Mouse (Mus musculus): ENCODE measurements at regions not wholly inside any gene's neighbourhood (a gene's known extent, or its start where the extent isn't known, plus 50 kb on each side); places are given as distances from the start of the nearest gene placed in this dataset.
A peak's percentile ranks its signal among the peaks of the same experiment; 100 is the strongest.

DNA sequence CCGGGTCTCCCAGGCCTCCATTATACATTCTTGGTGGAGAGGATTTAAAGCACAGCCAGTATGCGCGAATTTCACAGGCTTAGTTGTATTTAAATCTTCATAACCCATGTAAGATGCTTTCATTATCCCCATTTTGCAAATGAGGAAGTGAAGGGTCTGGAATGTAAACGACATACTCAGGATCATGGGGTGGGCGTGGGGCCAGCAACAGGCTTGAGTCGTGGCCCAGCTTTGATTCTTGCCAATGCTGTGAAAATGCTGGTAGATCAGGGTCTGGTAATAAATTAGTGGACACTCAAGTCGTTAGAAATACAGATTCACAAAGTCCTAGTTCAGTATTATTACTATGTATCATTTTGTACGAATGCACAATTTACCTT, 367.2 kb upstream of the Smim15 start:
- Histone ChIP-seq H3K36me3 (ENCODE audit: control insufficient read depth, insufficient read depth, low read length) (no peaks in the 10 kb centered on the region), H3K4me2 (replicated peaks; ENCODE audit: low read depth, low read length) (no peak overlapping the region), H3K27ac (ENCODE audit: low read depth, low read length) (peak overlapping the region; percentile 87), H3K9ac (ENCODE audit: low read depth, low read length) (no peak overlapping the region), H3K4me3 (ENCODE audit: low read length) (no peak overlapping the region), H3K9me3 (ENCODE audit: control insufficient read depth, low read length) (no peaks in the 10 kb centered on the region), H3K4me1 (ENCODE audit: control insufficient read depth, insufficient read depth, low read length) (peaks cover 6% of the 10 kb centered on the region), H3K27me3 (ENCODE audit: control insufficient read depth, insufficient read depth, low read length) (no peaks in the 10 kb centered on the region)
- ATAC-seq (ENCODE audit: low FRiP score, low TSS enrichment) = peak; percentile 5; the same call in 1 of the 2 replicates
- 61% methylated on average over 8 of the region's 8 CpGs for WGBS

DNA sequence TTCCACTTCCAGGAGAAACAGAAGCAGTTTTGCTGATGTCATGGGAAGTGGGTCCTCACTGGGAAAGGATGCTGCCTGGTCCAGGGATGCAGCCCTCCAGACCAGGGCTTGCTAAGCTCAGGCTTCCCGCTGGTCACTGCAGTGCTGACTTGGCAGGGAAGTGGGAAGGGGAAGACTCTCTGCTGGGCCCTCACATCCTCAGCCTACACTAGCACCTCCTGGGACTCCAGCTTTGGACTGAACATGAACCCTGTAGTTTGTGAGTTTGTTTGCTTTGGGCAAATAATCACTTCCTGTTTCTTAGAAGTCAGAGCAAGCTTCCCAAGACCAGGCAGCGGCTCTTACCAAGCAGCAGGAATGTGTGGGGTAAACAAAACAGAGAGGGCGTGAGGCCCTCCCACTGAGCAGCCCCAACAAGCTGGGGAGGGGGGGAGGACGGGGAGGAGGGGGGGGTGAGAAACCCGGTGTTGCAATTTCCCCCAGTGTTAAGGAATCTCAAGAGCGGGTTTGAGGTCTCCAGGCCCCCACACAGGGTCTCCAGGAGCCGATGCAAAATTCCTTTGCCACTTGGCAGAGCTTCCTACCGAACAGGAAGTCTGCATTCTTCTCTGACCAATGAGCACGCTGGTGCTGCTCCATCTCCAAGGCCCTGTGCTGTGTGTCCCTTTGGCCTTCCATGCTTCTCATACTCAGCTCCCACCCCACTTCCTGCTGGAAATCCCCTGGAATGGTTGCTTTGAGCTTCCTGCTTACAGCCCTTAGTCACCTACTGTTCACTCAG, 367.7 kb upstream of the Smim15 start:
- 14% methylated on average over 9 of the region's 9 CpGs for WGBS
- H3K4me1 ChIP-seq (ENCODE audit: control insufficient read depth, insufficient read depth, low read length) = peaks cover 6% of the 10 kb centered on the region
- no peak overlapping the region for H3K4me2 ChIP-seq (replicated peaks; ENCODE audit: low read depth, low read length)
- H3K4me3 ChIP-seq (ENCODE audit: low read length) = no peak overlapping the region
- ATAC-seq (ENCODE audit: low FRiP score, low TSS enrichment) = peak; percentile 85
- H3K27me3 ChIP-seq (ENCODE audit: control insufficient read depth, insufficient read depth, low read length) = no peaks in the 10 kb centered on the region
- H3K9me3 ChIP-seq (ENCODE audit: control insufficient read depth, low read length) = no peaks in the 10 kb centered on the region
- H3K27ac ChIP-seq (ENCODE audit: low read depth, low read length) = peak overlapping the region; percentile 87
- no peak overlapping the region for H3K9ac ChIP-seq (ENCODE audit: low read depth, low read length)
- H3K36me3 ChIP-seq (ENCODE audit: control insufficient read depth, insufficient read depth, low read length) = no peaks in the 10 kb centered on the region

DNA sequence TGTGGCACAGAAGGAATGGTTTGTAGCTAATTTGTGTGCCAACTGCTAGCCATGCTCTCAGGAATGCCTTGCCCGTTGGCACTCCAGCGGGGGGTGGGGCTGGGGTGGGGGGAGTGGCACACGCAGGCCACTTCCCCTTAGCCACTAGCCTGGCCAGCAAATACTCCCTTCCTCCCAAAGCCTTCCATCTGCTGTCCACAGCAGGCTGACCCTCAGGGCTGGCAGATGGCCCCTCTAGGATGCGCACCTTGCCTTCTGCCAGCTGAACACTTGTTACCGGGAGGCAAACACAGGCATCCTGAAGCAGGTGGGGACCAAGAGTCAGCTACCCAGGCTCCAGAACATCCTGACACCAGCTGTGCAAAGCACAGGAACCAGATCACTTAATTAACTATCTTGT, 372.1 kb upstream of the Smim15 start:
- Histone ChIP-seq H3K9me3 (ENCODE audit: control insufficient read depth, low read length) (no peaks in the 10 kb centered on the region), H3K9ac (ENCODE audit: low read depth, low read length) (no peak overlapping the region), H3K27me3 (ENCODE audit: control insufficient read depth, insufficient read depth, low read length) (no peaks in the 10 kb centered on the region), H3K4me1 (ENCODE audit: control insufficient read depth, insufficient read depth, low read length) (peaks cover 6% of the 10 kb centered on the region), H3K27ac (ENCODE audit: low read depth, low read length) (no peak overlapping the region), H3K36me3 (ENCODE audit: control insufficient read depth, insufficient read depth, low read length) (no peaks in the 10 kb centered on the region), H3K4me2 (replicated peaks; ENCODE audit: low read depth, low read length) (no peak overlapping the region), H3K4me3 (ENCODE audit: low read length) (no peak overlapping the region)
- WGBS = 78% methylated on average over 5 of the region's 5 CpGs
- no peak for ATAC-seq (ENCODE audit: low FRiP score, low TSS enrichment)

DNA sequence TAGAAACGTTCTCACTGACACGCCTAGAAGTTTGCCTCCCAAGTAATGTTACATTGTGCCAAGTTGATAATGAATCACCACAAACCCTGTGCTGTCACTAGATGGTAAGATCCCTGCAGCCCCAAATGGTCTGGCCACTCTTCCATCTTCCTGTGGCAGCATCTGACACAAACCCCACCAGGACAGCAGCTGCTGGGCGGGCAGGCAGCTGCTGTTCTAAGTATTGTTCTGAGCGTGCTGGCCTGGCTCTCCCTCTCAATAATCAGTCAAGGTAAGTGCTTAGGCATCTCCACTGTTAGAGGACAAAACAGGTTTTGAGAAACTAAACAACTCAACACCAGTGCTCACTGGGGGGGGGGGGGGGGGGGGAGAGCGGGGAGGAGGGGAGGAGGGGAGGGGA, 375.7 kb upstream of the Smim15 start:
- H3K27me3 ChIP-seq (ENCODE audit: control insufficient read depth, insufficient read depth, low read length) = no peaks in the 10 kb centered on the region
- H3K4me1 ChIP-seq (ENCODE audit: control insufficient read depth, insufficient read depth, low read length) = peaks cover 14% of the 10 kb centered on the region; the same call in 1 of the 2 replicates
- no peak overlapping the region for H3K4me3 ChIP-seq (ENCODE audit: low read length)
- H3K9me3 ChIP-seq (ENCODE audit: control insufficient read depth, low read length) = no peaks in the 10 kb centered on the region
- H3K36me3 ChIP-seq (ENCODE audit: control insufficient read depth, insufficient read depth, low read length) = no peaks in the 10 kb centered on the region
- WGBS = 68% methylated on average over 4 of the region's 5 CpGs
- no peak overlapping the region for H3K9ac ChIP-seq (ENCODE audit: low read depth, low read length)
- no peak overlapping the region for H3K27ac ChIP-seq (ENCODE audit: low read depth, low read length)
- no peak overlapping the region for H3K4me2 ChIP-seq (replicated peaks; ENCODE audit: low read depth, low read length)
- no peak for ATAC-seq (ENCODE audit: low FRiP score, low TSS enrichment)

DNA sequence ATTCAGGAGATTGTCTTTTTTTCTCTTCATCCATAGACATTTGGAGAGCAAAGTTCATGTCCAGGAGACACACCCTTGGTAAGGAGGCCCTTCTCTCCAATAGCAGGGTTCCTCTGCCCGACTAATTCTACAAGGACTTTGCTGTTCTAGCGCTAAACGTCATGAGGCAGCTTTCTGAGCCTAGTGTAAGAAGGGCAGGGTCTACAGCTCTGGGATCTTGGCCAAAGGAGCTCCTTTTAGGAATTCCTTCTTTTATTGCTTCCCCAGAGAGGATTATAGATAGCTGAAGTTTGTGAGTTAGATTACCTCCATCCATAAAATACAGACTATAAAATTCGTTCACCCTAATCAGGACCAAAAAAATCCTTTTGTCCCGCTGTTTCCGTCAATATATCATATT, 378.5 kb upstream of the Smim15 start:
- H3K27me3 ChIP-seq (ENCODE audit: control insufficient read depth, insufficient read depth, low read length) = no peaks in the 10 kb centered on the region
- ATAC-seq (ENCODE audit: low FRiP score, low TSS enrichment) = no peak
- no peaks in the 10 kb centered on the region for H3K36me3 ChIP-seq (ENCODE audit: control insufficient read depth, insufficient read depth, low read length)
- H3K4me2 ChIP-seq (replicated peaks; ENCODE audit: low read depth, low read length) = no peak overlapping the region
- no peaks in the 10 kb centered on the region for H3K9me3 ChIP-seq (ENCODE audit: control insufficient read depth, low read length)
- H3K4me1 ChIP-seq (ENCODE audit: control insufficient read depth, insufficient read depth, low read length) = peaks cover 14% of the 10 kb centered on the region; the same call in 1 of the 2 replicates
- 57% methylated on average over 6 of the region's 6 CpGs for WGBS
- H3K4me3 ChIP-seq (ENCODE audit: low read length) = no peak overlapping the region
- H3K27ac ChIP-seq (ENCODE audit: low read depth, low read length) = no peak overlapping the region
- H3K9ac ChIP-seq (ENCODE audit: low read depth, low read length) = no peak overlapping the region

DNA sequence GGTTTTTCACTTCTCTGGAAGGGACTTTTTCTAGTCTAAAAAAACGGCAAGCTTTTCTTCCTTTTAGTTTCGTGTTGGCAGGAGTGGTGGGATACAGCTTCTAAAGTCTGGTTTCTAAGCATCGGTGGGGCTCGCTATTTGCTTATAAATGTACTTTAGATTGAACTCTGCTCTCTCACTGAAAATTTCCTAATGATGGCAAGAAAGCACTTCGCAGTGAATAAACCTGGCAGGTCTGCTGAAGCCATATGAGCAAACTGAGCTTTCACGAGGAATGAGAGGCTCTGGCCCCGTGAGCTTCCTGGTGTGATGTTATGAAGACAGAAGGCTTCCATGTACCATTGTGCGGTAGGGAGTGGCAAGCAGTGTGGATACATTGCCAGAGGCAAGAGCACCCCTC, 380.0 kb upstream of the Smim15 start:
- no peaks in the 10 kb centered on the region for H3K27me3 ChIP-seq (ENCODE audit: control insufficient read depth, insufficient read depth, low read length)
- H3K9me3 ChIP-seq (ENCODE audit: control insufficient read depth, low read length) = no peaks in the 10 kb centered on the region
- no peak overlapping the region for H3K4me3 ChIP-seq (ENCODE audit: low read length)
- no peak overlapping the region for H3K27ac ChIP-seq (ENCODE audit: low read depth, low read length)
- ATAC-seq (ENCODE audit: low FRiP score, low TSS enrichment) = no peak
- WGBS = 57% methylated on average over 8 of the region's 8 CpGs
- peaks cover 14% of the 10 kb centered on the region; the same call in 1 of the 2 replicates for H3K4me1 ChIP-seq (ENCODE audit: control insufficient read depth, insufficient read depth, low read length)
- H3K36me3 ChIP-seq (ENCODE audit: control insufficient read depth, insufficient read depth, low read length) = no peaks in the 10 kb centered on the region
- H3K4me2 ChIP-seq (replicated peaks; ENCODE audit: low read depth, low read length) = no peak overlapping the region
- H3K9ac ChIP-seq (ENCODE audit: low read depth, low read length) = no peak overlapping the region

DNA sequence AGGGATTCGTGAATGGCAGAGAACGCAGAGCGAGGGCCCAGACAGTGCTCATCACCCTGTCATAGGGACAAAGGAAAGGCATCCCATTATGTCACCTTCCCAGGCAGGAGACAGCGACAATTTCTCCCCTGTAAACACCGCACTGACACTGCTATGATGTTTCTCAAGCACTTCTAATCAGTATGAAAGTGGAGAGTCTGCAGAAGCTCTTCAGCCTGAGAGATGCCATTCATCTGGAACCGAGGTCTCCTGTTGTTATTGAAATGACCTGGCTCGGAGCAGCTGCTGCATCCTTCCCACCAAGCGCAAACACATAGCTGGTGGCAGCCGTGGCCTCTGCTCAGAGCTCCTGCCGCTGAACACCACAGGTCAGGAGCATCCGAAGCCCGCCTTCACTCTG, 380.5 kb upstream of the Smim15 start:
- Histone ChIP-seq H3K27me3 (ENCODE audit: control insufficient read depth, insufficient read depth, low read length) (no peaks in the 10 kb centered on the region), H3K4me3 (ENCODE audit: low read length) (no peak overlapping the region), H3K36me3 (ENCODE audit: control insufficient read depth, insufficient read depth, low read length) (no peaks in the 10 kb centered on the region), H3K9ac (ENCODE audit: low read depth, low read length) (no peak overlapping the region), H3K4me2 (replicated peaks; ENCODE audit: low read depth, low read length) (no peak overlapping the region), H3K4me1 (ENCODE audit: control insufficient read depth, insufficient read depth, low read length) (peaks cover 17% of the 10 kb centered on the region; the same call in 1 of the 2 replicates), H3K9me3 (ENCODE audit: control insufficient read depth, low read length) (no peaks in the 10 kb centered on the region), H3K27ac (ENCODE audit: low read depth, low read length) (no peak overlapping the region)
- ATAC-seq (ENCODE audit: low FRiP score, low TSS enrichment) = no peak
- 26% methylated on average over 12 of the region's 12 CpGs for WGBS

DNA sequence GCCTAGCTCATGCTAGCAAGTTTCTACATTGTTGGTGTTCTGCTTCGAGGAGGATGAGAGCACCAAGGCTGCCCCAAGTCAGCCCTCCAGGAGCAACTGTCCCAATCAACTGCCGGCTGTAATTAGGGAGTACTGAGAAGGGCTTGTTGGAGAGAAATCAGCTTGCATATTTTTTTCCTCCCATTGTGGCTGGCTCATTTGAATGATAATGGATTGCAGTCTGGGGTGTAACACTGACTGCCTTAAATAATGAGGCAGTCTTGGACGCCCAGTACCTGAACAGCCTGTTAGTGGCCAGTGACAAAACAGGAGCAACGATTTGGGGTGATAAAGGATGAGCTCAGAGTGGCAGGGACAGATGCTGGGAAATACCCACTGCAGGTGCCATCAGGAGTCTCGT, 382.8 kb upstream of the Smim15 start:
- no peak overlapping the region for H3K4me3 ChIP-seq (ENCODE audit: low read length)
- no peaks in the 10 kb centered on the region for H3K9me3 ChIP-seq (ENCODE audit: control insufficient read depth, low read length)
- H3K9ac ChIP-seq (ENCODE audit: low read depth, low read length) = no peak overlapping the region
- no peak overlapping the region for H3K4me2 ChIP-seq (replicated peaks; ENCODE audit: low read depth, low read length)
- H3K36me3 ChIP-seq (ENCODE audit: control insufficient read depth, insufficient read depth, low read length) = no peaks in the 10 kb centered on the region
- no peak overlapping the region for H3K27ac ChIP-seq (ENCODE audit: low read depth, low read length)
- WGBS = 25% methylated on average over 5 of the region's 5 CpGs
- H3K27me3 ChIP-seq (ENCODE audit: control insufficient read depth, insufficient read depth, low read length) = no peaks in the 10 kb centered on the region; the same call in 1 of the 2 replicates
- no peak for ATAC-seq (ENCODE audit: low FRiP score, low TSS enrichment)
- peaks cover 17% of the 10 kb centered on the region; the same call in 1 of the 2 replicates for H3K4me1 ChIP-seq (ENCODE audit: control insufficient read depth, insufficient read depth, low read length)

DNA sequence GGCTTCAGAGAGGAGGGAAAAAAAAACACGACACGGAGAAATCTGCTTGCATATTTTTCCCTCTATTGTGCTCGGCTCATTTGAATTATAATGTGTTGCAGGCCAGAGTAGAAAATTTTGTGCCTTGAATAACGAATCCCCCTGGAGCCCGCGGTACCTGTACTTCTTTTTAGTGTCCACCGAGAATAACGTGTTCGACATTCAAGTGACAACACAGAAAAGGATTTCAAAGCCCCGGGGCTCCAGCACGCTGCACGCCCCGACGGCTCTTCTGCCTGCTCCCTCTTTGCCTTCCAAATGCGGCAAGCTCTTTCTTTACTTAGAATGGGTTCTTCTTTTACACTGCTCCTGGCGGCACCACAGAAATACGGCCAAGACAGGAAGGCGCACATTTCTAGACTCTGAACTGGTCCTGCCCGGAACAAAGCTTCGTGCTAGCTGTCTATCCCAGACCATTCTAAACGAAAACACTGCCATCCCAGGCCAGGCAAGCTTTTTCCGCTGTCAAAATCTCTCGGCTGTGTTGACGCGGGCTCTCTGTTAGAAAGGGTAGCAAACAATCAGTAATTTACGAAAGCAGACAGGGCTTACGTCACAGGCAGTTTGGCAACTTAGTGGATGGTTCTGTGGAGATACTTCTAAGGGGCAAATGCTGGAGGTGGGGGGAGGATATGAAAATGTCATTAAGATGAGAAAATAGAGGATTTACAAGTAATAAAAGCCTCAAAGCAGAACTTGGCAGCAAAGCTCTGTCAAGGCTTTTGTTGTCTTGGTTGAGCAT, 398.2 kb upstream of the Smim15 start:
- Histone ChIP-seq H3K4me2 (replicated peaks; ENCODE audit: low read depth, low read length) (peak overlapping the region; percentile 46), H3K9ac (ENCODE audit: low read depth, low read length) (peak overlapping the region; percentile 44), H3K27me3 (ENCODE audit: control insufficient read depth, insufficient read depth, low read length) (peaks cover 20% of the 10 kb centered on the region), H3K4me3 (ENCODE audit: low read length) (peak overlapping the region; percentile 42), H3K36me3 (ENCODE audit: control insufficient read depth, insufficient read depth, low read length) (no peaks in the 10 kb centered on the region), H3K4me1 (ENCODE audit: control insufficient read depth, insufficient read depth, low read length) (peaks cover 5% of the 10 kb centered on the region; the same call in 1 of the 2 replicates), H3K9me3 (ENCODE audit: control insufficient read depth, low read length) (no peaks in the 10 kb centered on the region), H3K27ac (ENCODE audit: low read depth, low read length) (no peak overlapping the region)
- 2% methylated on average over 27 of the region's 27 CpGs for whole genome bisulfite sequencing
- no peak for ATAC-seq (ENCODE audit: low FRiP score, low TSS enrichment)
